Mouse (Mus musculus): ENCODE data around the gene Cnn3.

DNA sequence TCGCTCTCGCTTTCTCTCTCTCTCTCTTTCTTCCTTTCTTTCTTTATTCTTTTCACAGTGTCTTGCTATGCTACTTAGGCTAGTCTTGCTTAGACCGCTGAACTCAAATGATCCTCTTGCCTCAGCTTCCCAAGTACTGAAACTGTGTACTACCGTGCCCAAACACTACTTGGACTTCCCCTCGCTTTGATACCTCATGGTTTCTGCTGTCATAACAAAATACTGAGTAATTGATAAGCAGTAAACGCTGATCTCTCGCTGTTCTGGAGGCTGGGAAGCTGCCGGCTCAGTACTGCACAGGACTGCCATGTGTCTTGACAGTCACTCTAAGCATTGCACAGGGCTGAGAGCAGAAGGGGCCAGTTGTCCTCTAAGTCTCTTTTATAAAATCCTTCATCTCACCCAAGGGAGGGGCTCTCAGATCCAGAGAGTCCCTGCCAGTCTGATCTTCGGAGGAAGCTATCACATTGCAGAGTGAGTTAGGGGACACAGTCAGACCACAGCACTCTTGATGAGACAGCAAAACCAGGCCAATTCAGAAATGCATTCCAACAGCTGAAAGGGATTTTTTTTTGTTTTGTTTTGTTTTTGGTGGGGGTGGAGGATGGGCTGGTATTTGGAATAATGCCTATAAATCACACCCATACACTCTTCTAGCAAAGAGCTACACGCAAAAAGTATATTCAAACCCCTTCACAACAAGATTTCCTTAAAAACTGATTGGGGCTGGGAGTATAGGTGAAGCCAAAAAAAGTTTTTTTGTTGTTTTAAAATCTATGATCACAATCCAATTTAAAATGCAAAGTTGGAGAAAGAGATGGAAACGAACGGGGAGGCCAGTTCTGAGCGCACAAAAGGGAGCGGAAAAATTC, 8.7 kb upstream of the Cnn3 start:
- TF ChIP-seq CTCF (IDR thresholded peaks at IDR 0.05; ENCODE audit: extremely low read depth, insufficient read length, insufficient replicate concordance, low read depth, low read length) = no peak
- no peak for TF ChIP-seq POLR2A (IDR thresholded peaks at IDR 0.05; ENCODE audit: low read depth, low read length)
